Mouse (Mus musculus): ENCODE data around the gene Nid1.
"Not testable (repeated sequence)": the region's sequence is repeated elsewhere in the genome, so short reads cannot be mapped to it uniquely, and the experiment has no call there.

Nid1 gene

GRCm38 (mm10) chr13:13453332-13453731 is 16.0 kb downstream of the Nid1 start:
- not testable (repeated sequence) for DNase-seq (ENCODE audit: low spot score in 2 of 2)

- not testable (repeated sequence) for DNase-seq (ENCODE audit: low spot score in 2 of 2)
Observed at GRCm38 (mm10) chr13:13454249-13454648, 16.9 kb downstream of the Nid1 start.

GRCm38 (mm10) chr13:13455632-13456492 is 18.5 kb downstream of the Nid1 start:
- not testable (repeated sequence) for DNase-seq (ENCODE audit: low spot score in 2 of 2)

- DNase-seq (ENCODE audit: low spot score in 2 of 2), result no peak
Observed at GRCm38 (mm10) chr13:13458138-13458737, 20.9 kb downstream of the Nid1 start.

- no peak for DNase-seq (ENCODE audit: low spot score in 2 of 2)
Observed at GRCm38 (mm10) chr13:13460521-13461138, 23.3 kb downstream of the Nid1 start.

GRCm38 (mm10) chr13:13461446-13462192 is 24.3 kb downstream of the Nid1 start:
- DNase-seq (ENCODE audit: low spot score in 2 of 2), result no peak

GRCm38 (mm10) chr13:13463949-13464348 is 26.6 kb downstream of the Nid1 start:
- DNase-seq (ENCODE audit: low spot score in 2 of 2), result no peak

GRCm38 (mm10) chr13:13467249-13467648 is 29.9 kb downstream of the Nid1 start:
- DNase-seq (ENCODE audit: low spot score in 2 of 2), result not testable (repeated sequence)

- DNase-seq (ENCODE audit: low spot score in 2 of 2), result no peak
Observed at GRCm38 (mm10) chr13:13468513-13468912, 31.2 kb downstream of the Nid1 start.

- no peak for DNase-seq (ENCODE audit: low spot score in 2 of 2)
Observed at GRCm38 (mm10) chr13:13471334-13471757, 34.0 kb downstream of the Nid1 start.

GRCm38 (mm10) chr13:13474464-13474863 is 37.1 kb downstream of the Nid1 start:
- not testable (repeated sequence) for DNase-seq (ENCODE audit: low spot score in 2 of 2)

- no peak for DNase-seq (ENCODE audit: low spot score in 2 of 2)
Observed at GRCm38 (mm10) chr13:13474991-13475390, 37.6 kb downstream of the Nid1 start.

GRCm38 (mm10) chr13:13476568-13476967 is 39.2 kb downstream of the Nid1 start:
- no peak for DNase-seq (ENCODE audit: low spot score in 2 of 2)

GRCm38 (mm10) chr13:13477046-13477445 is 39.7 kb downstream of the Nid1 start:
- no peak for DNase-seq (ENCODE audit: low spot score in 2 of 2)

GRCm38 (mm10) chr13:13479986-13480385 is 42.6 kb downstream of the Nid1 start:
- no peak for DNase-seq (ENCODE audit: low spot score in 2 of 2)

- DNase-seq (ENCODE audit: low spot score in 2 of 2), result peak in 1 of 2 experiments; percentile 16
Observed at GRCm38 (mm10) chr13:13481033-13481432, 43.7 kb downstream of the Nid1 start.

- DNase-seq (ENCODE audit: low spot score in 2 of 2), result no peak
Observed at GRCm38 (mm10) chr13:13481875-13482674, 44.7 kb downstream of the Nid1 start.

- DNase-seq (ENCODE audit: low spot score in 2 of 2), result no peak
Observed at GRCm38 (mm10) chr13:13484351-13484751, 47.0 kb downstream of the Nid1 start.

GRCm38 (mm10) chr13:13484883-13485282 is 47.5 kb downstream of the Nid1 start:
- DNase-seq (ENCODE audit: low spot score in 2 of 2), result no peak

GRCm38 (mm10) chr13:13485682-13486081 is 48.3 kb downstream of the Nid1 start:
- DNase-seq (ENCODE audit: low spot score in 2 of 2), result no peak

- DNase-seq (ENCODE audit: low spot score in 2 of 2), result no peak
Observed at GRCm38 (mm10) chr13:13487851-13488250, 50.5 kb downstream of the Nid1 start.
